Mouse (Mus musculus) stomach, postnatal 0 days (tissue): ENCODE results near the gene Snx9.

Experiments
- CTCF ChIP-seq: IDR thresholded peaks from 2 replicates; pipeline ENCODE4 v1.5.1; 2016; ENCODE audit warnings: antibody characterized with exemption, low read depth, mild to moderate bottlenecking, moderate library complexity
- EP300 ChIP-seq: optimal IDR thresholded peaks from 2 replicates; pipeline ENCODE3; 2016; ENCODE audit warnings: antibody characterized with exemption

DNA sequence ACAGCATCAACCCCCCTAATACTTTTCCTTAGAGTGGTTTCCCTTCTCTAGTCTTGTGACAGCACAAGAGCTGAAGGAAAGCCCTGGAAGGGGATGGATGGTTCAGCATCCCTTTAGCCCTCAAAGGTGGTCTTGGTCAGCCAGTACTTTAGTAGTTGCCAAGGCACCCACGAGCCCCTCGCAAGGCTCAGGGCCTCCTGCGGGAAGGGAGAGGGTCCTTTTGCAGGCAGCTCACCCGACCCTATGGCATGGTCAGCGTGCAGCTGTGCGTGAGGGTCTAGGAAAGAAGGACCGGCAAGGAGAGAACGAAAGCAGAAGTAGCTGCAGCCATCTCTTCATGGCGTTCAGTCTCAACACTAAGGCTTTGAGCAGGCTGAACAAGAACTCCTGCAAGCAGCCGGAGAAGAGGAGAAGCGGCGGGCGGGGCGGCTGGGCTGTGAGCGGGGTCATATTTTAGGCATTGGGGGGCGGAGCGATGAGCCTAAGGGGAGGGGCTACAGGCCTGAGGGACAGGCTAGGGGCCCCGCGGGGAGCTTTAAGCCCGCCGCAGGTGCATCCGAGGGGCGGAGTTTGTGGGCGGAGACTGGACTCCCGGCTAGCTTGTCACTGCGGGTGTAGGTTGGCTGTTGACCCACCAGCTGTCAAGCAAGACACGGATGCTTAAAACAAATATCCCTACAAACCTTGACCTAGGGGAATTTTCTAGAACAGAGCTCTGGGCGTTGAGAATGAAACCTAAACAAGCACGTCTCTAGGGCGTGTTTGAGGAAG lies 93.6 kb downstream of the Snx9 start:
- TF ChIP-seq EP300: no peak
- no peak for TF ChIP-seq CTCF
